Mouse (Mus musculus) G1E-ER4 (cell line): Measurements from ENCODE around the gene Cyb5r2. TPM values are rescaled to one million over a fixed set of nuclear protein-coding genes. Genes with fewer than 3 reads are reported as not detected.

Source experiments
- GATA1 ChIP-seq: IDR thresholded peaks from one replicate; pipeline ENCODE4 v1.8.0; 2012; ENCODE audit warnings: low read length, inconsistent platforms
- polyA plus RNA-seq: library from polyadenylated mRNA; stranded (reverse); fragments of >175 nt; gene quantifications from 2 replicates; pipeline ENCODE4 v1.2.3, GENCODE M21; 2012

Gene Cyb5r2
- polyA plus RNA-seq, 1 experiment, result not detected

DNA sequence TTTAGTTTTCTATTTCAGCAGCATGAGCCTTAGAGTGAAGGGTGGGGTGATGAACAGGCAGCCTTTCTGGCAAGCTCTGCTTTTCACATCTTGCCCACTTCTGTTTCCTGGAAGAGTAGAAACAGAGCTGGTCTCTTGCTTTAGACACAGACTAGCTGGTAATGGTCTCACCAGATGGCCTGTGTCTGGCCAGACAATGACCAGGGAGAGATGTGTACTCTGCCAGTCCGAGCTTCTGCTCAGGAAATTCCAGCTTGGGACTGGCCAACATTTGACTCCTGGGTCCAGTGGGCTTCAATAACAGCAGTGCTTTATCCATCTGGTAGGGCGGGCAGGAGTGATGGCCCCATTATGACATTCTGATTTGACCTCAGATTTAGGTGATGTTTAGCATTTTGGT is 12.7 kb downstream of the Cyb5r2 start:
- TF ChIP-seq GATA1, result no peak

DNA sequence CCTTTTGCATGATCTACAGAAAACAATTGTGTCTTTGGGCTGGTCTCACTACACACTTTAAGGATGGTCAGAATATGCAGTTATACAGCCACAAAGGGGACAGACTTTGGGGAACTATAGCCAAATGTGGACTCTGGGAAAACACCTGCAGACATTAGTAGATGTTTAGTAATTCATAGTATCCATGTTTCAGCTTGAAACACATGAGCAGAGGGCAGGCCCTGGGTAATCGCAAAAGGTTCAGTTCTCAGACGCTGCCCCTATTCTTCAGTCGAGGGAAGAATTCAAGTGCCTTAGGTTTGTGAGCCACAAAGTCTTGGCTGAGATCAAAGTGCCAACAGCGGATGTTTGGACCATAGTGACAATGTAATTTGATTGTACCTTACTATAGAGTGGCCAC is 13.4 kb downstream of the Cyb5r2 start:
- no peak for TF ChIP-seq GATA1

GRCm38 (mm10) chr7:107742963-107743465 is 14.8 kb downstream of the Cyb5r2 start:
- TF ChIP-seq GATA1, result no peak

DNA sequence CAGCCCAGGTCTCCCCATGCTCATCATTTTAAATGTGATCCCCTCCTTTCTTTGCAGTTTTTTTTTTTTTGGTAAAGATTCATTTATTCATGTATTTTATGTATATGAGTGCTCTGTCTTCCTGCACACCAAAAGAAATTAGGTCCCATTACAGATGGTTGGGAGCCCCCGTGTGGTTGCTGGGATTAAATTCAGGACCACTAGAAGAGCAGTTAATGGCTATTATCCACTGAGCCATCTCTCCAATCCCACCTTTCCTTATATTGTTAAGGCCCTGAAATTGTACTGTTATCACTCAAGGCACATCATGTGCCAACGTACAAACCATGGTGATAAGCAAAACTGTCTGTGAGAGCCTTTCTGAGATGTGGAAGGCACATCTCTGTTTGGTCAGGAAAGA is 19.1 kb downstream of the Cyb5r2 start:
- TF ChIP-seq GATA1, result no peak

DNA sequence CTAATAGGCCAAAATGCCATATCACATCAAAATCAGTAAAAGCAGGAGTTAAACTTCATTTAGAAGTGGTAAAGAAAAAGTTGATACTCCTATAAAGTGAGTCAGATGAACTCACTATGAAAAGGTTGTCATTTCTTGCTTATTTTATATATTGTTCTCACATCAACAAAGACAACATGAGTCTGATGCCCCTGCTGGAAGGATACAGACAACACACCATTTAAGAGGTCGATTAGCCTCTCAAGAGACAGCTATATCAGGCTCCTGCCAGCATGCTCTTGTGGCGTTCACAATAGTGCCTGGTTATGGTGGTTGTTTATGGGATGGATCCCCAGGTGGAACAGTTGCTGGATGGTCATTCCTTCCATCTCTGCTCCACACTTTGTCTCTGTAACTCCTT is 24.7 kb downstream of the Cyb5r2 start:
- TF ChIP-seq GATA1, result no peak

DNA sequence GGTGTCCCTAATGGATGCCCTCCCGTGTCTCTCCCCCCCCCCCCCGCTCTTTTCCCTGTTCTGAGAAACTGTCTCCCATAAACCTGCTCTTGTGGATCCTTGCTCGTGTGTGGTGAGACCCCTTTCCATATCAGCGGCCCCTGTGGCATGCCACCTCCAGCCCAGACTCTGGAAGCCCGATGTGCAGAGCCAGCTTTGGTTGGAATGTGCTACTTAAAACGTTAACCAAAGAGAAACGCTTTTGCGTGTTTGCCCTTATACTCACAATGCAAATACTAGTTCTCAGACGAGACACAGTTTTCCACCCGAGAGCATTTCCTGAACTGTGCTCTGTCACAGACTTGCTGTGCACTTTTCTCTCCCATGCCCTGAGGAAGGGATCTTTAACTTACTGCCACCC is 27.2 kb downstream of the Cyb5r2 start:
- no peak for TF ChIP-seq GATA1

GRCm38 (mm10) chr7:107727538-107727937 is 30.3 kb downstream of the Cyb5r2 start:
- TF ChIP-seq GATA1, result no peak

GRCm38 (mm10) chr7:107722536-107722935 is 35.3 kb downstream of the Cyb5r2 start:
- TF ChIP-seq GATA1, result no peak

DNA sequence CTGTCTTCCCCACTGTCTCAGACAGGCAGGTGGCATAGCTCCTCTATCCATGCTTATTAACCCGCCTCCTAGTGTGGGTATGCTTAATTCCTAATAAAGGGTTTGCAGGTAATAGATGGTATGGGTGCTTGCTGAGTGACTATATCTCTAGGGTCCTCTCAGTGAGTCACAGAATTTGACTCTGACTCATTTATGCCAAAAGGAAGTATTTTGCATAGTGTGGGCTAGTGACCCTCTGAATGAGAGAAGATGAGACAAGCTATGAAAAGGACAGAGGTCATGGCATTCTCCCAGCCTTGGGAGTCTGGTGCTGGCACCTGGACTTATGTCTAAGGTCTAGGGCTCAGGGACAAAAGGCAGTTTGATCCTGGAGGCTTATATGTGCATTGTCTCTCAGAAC is 37.1 kb downstream of the Cyb5r2 start:
- TF ChIP-seq GATA1, result no peak

GRCm38 (mm10) chr7:107714067-107714466 is 43.8 kb downstream of the Cyb5r2 start:
- TF ChIP-seq GATA1, result no peak

GRCm38 (mm10) chr7:107712743-107713142 is 45.1 kb downstream of the Cyb5r2 start:
- no peak for TF ChIP-seq GATA1

GRCm38 (mm10) chr7:107708491-107709112 is 49.2 kb downstream of the Cyb5r2 start:
- TF ChIP-seq GATA1, result no peak

GRCm38 (mm10) chr7:107707650-107708049 is 50.2 kb downstream of the Cyb5r2 start:
- no peak for TF ChIP-seq GATA1

DNA sequence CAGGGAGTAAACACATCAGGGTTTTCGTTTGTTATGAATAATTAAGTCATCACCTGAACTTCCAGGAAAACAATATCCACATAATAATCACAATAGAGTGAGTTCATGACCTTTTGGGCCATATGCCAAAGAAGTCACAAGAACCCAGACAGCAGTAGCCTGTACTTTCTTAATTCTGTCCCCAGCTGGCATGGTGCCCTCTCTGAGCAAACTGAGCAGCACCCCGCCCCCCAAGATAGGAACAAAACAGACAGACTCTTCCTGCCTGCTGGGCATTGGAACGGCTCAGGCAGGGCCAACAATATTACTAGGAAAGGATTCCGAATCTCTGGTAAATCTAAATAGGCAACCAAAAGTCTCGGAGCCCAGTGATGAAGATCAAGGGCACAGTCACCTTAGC is 51.9 kb downstream of the Cyb5r2 start:
- no peak for TF ChIP-seq GATA1

DNA sequence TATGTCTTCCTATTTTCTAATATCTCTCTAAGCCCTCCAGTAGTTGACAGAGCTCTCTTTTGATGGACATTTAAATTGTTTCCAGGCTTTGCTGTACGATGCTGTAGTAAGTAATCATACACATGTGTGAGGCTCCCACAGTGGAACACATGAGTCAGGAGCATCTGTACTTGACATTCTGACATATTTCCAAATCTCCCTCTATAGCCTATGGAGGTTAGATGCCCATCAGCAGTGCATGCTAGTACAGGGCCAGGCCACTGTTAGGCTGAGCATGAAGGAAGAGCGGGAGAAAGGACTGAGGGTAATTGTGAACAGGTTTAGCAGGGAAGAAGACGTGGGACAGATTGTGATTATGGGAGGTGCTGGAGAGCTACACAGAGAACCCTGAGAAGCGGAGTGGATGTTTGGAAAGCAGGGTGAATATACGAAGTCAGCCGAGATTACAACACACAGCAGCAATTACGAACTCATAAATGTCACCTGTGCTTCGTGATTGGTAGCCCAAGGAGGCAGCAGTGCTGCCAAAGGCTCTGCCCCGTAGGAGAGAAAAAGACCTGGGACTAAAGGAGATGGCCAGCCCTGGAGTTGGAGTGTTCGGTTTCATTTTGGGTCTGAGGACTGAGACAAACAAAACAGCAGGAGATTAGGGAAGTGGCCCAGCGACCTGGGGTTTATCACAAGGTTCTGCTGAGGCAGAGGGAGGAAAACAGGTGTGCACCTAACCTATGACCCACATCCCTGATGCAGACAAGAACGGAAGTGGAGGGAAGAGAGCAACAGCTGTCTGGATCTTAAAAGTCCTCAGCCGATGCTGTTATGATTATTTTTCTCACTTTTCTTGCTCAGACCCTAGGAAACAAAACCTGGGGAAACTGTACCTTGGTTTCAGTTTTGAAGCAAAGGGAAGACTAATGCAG is 55.1 kb downstream of the Cyb5r2 start:
- no peak for TF ChIP-seq GATA1

- TF ChIP-seq GATA1, result no peak
Observed at GRCm38 (mm10) chr7:107700646-107701045, 57.2 kb downstream of the Cyb5r2 start.

- TF ChIP-seq GATA1, result no peak
Observed at GRCm38 (mm10) chr7:107699926-107700325, 57.9 kb downstream of the Cyb5r2 start.

Other genes with a start within 250 kb of the Cyb5r2 start
- gene Olfml1, start 190.6 kb downstream of the Cyb5r2 start, polyA plus RNA-seq, result not detected in 2 replicates
- gene Ppfibp2, start 162.8 kb downstream of the Cyb5r2 start, polyA plus RNA-seq, result not detected in 2 replicates
- gene 5330417H12Rik, start 132.9 kb downstream of the Cyb5r2 start, polyA plus RNA-seq, result not detected in 2 replicates
- not detected in 2 replicates for gene Ovch2, start 43.2 kb upstream of the Cyb5r2 start, polyA plus RNA-seq
- gene Olfr467, start 54.2 kb upstream of the Cyb5r2 start, polyA plus RNA-seq, result not detected in 2 replicates
- not detected in 2 replicates for gene Olfr469, start 67.5 kb upstream of the Cyb5r2 start, polyA plus RNA-seq
- not detected in 2 replicates for gene Olfr470, start 89.5 kb upstream of the Cyb5r2 start, polyA plus RNA-seq
- not detected in 2 replicates for gene Olfr472, start 139.9 kb upstream of the Cyb5r2 start, polyA plus RNA-seq
- not detected in 2 replicates for gene Olfr473, start 172.4 kb upstream of the Cyb5r2 start, polyA plus RNA-seq
- gene Olfr474, start 196.6 kb upstream of the Cyb5r2 start, polyA plus RNA-seq, result not detected in 2 replicates
- gene Olfr476, start 206.8 kb upstream of the Cyb5r2 start, polyA plus RNA-seq, result not detected in 2 replicates
- not detected in 2 replicates for gene Olfr477, start 228.7 kb upstream of the Cyb5r2 start, polyA plus RNA-seq